Mouse (Mus musculus): ENCODE data around the gene Gabra2. TPM values are rescaled to one million over a fixed set of nuclear protein-coding genes. Genes with fewer than 3 reads are reported as not detected.

Gabra2 gene
- 0.12 and 0.15 TPM in 2 replicates for polyA plus RNA-seq (2016; fragmentation: Nextera tagmentation; extraction: Ambion mirVana)

DNA sequence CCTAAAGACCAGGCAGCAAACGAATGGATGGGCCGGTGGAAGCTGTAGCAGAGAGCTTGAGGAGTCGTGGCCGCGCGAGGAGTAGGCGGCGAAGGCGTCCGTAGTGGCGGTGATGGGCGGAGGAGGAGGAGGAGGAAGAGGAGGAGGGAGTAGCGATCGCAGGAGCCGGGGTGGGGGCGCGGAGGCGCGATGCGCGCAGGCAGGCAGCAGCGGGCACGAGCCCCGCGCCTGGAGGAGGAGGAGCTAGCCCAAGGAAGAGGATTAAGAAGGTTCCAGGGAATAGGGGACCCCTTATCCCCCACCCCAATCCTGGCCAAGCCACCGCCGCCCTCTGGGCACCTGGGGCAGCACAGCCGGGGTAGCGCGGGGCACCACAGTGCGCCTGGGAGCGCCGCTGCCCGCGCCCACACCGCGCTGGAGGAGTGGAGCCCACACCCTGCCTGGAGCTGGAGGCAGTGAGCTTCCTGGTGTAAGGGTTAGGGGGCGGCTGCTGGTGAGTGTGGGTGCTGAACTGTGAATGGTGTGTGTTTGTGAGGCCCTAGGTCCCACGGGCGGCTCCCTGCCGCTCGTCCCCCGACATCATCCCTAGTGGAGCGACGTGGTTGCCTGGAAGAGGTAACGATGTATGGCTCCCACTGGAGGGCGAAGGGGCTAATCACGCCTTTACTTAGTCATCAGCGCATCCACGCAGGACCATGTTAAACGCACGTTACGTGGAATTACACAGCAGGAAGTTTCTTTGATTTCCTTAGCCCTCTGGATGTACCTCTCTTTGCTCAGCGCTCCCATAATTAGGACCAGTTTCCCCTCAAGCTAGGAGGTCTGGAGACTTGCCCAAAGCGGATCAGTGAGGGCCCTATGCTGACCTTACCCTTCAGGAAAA lies at the start of gene Gabra2:
Gene Gabra2, minus strand, starts transcription at position 125 of the 883 bp plus-strand sequence.
- Histone ChIP-seq H3K9ac (no peak within 1 kb of the TSS), H3K36me3 (no peaks in the 10 kb centered on the region), H3K4me2 (peak within 1 kb of the TSS; percentile 62), H3K27me3 (replicated peaks) (peaks cover 23% of the 10 kb centered on the region), H3K4me3 (peak within 1 kb of the TSS; percentile 42), H3K27ac (no peak within 1 kb of the TSS), H3K9me3 (replicated peaks) (no peaks in the 10 kb centered on the region), H3K4me1 (no peaks in the 10 kb centered on the region)
- 2% methylated on average over 43 of the region's 55 CpGs for WGBS (ENCODE audit: insufficient replicate concordance)
- ATAC-seq, result no peak

DNA sequence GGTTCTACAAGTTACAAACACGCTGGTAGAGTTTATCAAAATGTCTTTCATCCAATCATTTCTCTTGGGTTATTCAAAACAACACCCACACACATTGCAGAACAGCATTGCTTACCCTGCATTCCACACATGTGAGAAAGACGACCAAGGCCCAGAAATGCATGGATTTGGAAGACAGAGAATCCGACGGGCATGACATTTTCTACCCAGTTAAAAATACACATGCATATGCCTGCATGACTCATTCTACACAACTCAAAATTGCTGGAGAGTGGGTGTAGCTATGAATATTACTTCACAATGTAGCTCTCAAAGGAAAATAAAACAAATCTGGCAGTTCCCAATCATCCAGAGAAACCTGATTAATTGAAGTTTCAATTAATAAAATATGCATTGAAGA lies 41.0 kb upstream of the Gabra2 start:
- no peaks in the 10 kb centered on the region for H3K9me3 ChIP-seq (replicated peaks)
- ATAC-seq, result no peak
- 58% methylated on average over 4 of the region's 4 CpGs for WGBS (ENCODE audit: insufficient replicate concordance)

DNA sequence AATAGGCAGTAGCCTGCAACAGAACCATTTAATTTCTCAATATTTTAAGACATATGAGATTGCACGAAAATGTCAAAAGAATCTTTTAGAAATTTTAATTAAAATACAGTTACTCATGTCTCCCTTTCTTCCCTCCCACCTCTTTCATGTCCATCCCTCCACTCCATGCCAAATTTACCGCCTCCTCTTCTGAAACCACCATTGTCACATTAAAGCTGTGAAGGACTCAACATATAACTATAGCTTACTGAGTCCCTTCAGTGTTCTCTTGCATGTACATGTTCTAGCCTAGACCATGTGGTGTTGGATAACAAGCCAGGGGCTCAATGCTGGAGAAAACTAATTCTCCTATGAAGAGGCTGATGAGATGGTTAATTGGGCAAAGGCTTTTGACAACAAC lies 40.2 kb upstream of the Gabra2 start:
- Histone ChIP-seq H3K4me1 (no peaks in the 10 kb centered on the region), H3K27me3 (replicated peaks) (no peaks in the 10 kb centered on the region), H3K36me3 (no peaks in the 10 kb centered on the region), H3K9me3 (replicated peaks) (no peaks in the 10 kb centered on the region), H3K4me2 (no peak overlapping the region), H3K9ac (no peak overlapping the region), H3K27ac (no peak overlapping the region), H3K4me3 (no peak overlapping the region)
- WGBS (ENCODE audit: insufficient replicate concordance), result 57% methylated on average over 2 of the region's 2 CpGs
- ATAC-seq, result no peak

More for the DNA sequence above, 41.0 kb upstream of the Gabra2 start:
- no peak overlapping the region for H3K9ac ChIP-seq
- no peaks in the 10 kb centered on the region for H3K36me3 ChIP-seq
- no peaks in the 10 kb centered on the region for H3K27me3 ChIP-seq (replicated peaks)
- no peaks in the 10 kb centered on the region for H3K4me1 ChIP-seq
- H3K4me2 ChIP-seq, result no peak overlapping the region
- H3K27ac ChIP-seq, result no peak overlapping the region
- H3K4me3 ChIP-seq, result no peak overlapping the region

DNA sequence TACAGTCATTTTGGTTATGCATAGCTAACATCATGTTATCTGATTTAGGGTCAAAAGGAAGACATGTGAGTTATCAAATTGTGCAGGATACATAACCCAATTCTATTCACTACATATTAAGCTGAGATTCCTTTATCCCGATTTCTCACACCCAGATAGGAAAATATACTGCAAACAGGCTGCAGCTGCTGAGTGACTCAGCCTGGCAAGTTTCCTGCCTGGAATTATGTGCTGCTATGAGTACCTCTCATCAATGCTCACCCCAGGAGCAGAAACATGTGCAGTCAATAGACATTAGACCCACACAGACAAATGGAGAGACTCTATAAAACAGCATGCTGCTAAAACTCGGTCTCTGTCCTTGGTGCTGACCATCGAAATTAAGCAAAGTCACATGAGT lies 32.1 kb upstream of the Gabra2 start:
- Histone ChIP-seq H3K9me3 (replicated peaks) (no peaks in the 10 kb centered on the region), H3K27ac (no peak overlapping the region), H3K4me2 (no peak overlapping the region), H3K36me3 (no peaks in the 10 kb centered on the region), H3K4me3 (no peak overlapping the region), H3K9ac (no peak overlapping the region), H3K27me3 (replicated peaks) (no peaks in the 10 kb centered on the region), H3K4me1 (no peaks in the 10 kb centered on the region)
- WGBS (ENCODE audit: insufficient replicate concordance), result 49% methylated on average over 3 of the region's 3 CpGs
- ATAC-seq, result no peak

DNA sequence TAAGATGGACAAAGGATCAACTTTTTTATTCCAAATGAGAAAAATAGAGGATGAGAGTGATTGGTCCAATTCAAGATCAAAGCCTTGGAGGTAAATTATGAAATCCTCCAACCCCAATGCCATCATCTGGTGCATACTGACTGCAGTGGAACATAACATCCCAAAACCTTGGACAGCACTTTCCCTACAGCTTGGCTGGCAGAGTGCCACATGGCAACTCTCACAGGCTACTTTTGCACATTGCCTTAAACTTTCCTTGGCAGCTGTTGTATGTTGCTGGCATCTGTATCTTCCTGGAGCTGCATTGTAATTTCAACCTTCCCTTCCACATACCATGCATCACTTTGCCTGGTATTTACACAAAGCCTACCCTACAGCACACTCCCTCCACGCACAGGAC lies 19.6 kb upstream of the Gabra2 start:
- no peak overlapping the region for H3K27ac ChIP-seq
- WGBS (ENCODE audit: insufficient replicate concordance), result 50% methylated on average over 1 of the region's 1 CpGs
- no peaks in the 10 kb centered on the region for H3K36me3 ChIP-seq
- no peaks in the 10 kb centered on the region for H3K27me3 ChIP-seq (replicated peaks)
- H3K9me3 ChIP-seq (replicated peaks), result no peaks in the 10 kb centered on the region
- no peak for ATAC-seq
- H3K4me1 ChIP-seq, result no peaks in the 10 kb centered on the region
- H3K4me2 ChIP-seq, result no peak overlapping the region
- H3K9ac ChIP-seq, result no peak overlapping the region
- no peak overlapping the region for H3K4me3 ChIP-seq

DNA sequence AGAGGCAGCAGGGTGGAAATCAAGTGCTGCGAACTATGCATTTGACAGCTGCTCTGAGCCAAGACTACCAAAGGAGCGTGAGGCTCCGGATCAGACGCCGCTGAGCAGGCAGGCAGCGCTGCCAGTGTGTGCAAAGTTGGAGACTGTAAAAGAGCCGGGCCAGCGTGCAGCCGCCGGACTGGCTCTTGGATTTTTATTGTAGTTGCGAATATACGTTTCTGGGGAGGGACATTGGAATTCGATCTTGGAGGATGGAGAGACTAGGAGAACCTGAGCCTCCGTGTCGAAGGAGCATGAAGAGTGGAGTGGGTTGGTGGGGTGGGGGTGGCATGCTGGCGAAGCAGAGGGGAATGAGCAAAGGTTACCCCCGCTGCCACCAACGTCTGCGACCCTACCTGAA lies 469 bp downstream of the Gabra2 start:
- ATAC-seq, result no peak
- Histone ChIP-seq H3K4me1 (no peaks in the 10 kb centered on the region), H3K9me3 (replicated peaks) (no peaks in the 10 kb centered on the region), H3K27me3 (replicated peaks) (peaks cover 23% of the 10 kb centered on the region), H3K36me3 (no peaks in the 10 kb centered on the region), H3K9ac (no peak overlapping the region), H3K27ac (no peak overlapping the region), H3K4me3 (peak overlapping the region; percentile 42), H3K4me2 (peak overlapping the region; percentile 62)
- 5% methylated on average over 19 of the region's 19 CpGs for WGBS (ENCODE audit: insufficient replicate concordance)

DNA sequence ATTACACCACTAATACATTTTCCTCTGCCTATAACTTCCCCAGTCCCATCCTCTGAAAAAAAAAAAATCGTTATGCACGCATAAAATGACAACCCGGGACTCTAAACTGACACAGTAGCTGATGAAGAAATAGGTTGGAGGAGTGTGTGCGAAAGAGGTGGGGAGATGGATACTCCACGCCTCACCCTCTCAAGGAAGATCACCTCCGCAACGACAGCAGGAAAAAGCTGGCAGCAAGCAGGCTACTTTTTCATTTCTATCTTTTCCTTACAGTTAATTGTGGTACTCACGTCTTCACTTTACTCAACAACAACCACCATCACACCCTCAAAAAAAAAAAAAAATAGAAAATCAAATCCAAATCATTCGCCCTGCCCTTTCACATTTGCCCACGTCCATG lies 873 bp downstream of the Gabra2 start:
- 27% methylated on average over 10 of the region's 10 CpGs for WGBS (ENCODE audit: insufficient replicate concordance)
- peak overlapping the region; percentile 62; the same call in 1 of the 2 replicates for H3K4me2 ChIP-seq

DNA sequence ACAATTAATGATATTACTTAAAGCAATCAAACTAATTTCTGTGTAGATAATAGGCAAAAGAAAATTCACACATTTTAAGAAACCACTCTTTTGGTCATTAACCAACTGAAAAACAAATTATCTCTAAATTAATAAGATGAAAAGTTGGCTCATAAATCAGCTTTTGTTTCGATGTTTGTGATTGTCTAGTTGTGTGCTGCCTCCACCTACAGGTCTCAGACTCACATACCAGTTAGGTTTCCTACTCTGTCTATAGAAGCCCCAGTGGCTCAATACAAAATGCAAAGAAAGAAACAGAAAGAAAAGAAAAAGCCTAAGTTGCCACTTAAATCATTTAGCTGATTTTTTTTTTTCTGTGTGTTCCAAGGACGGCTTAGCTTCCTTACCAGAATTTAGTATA lies 1.8 kb downstream of the Gabra2 start:
- 65% methylated on average over 2 of the region's 2 CpGs for WGBS (ENCODE audit: insufficient replicate concordance)
- no peak overlapping the region for H3K4me3 ChIP-seq
- H3K9ac ChIP-seq, result no peak overlapping the region
- ATAC-seq, result no peak
- no peaks in the 10 kb centered on the region for H3K9me3 ChIP-seq (replicated peaks)
- no peaks in the 10 kb centered on the region for H3K4me1 ChIP-seq
- H3K36me3 ChIP-seq, result no peaks in the 10 kb centered on the region
- peaks cover 23% of the 10 kb centered on the region for H3K27me3 ChIP-seq (replicated peaks)
- no peak overlapping the region for H3K27ac ChIP-seq
- no peak overlapping the region for H3K4me2 ChIP-seq

More for the DNA sequence above, 873 bp downstream of the Gabra2 start:
- H3K9me3 ChIP-seq (replicated peaks), result no peaks in the 10 kb centered on the region
- ATAC-seq, result no peak
- H3K27ac ChIP-seq, result no peak overlapping the region
- no peak overlapping the region for H3K9ac ChIP-seq
- H3K27me3 ChIP-seq (replicated peaks), result peaks cover 23% of the 10 kb centered on the region
- no peaks in the 10 kb centered on the region for H3K36me3 ChIP-seq
- H3K4me1 ChIP-seq, result no peaks in the 10 kb centered on the region
- no peak overlapping the region for H3K4me3 ChIP-seq

DNA sequence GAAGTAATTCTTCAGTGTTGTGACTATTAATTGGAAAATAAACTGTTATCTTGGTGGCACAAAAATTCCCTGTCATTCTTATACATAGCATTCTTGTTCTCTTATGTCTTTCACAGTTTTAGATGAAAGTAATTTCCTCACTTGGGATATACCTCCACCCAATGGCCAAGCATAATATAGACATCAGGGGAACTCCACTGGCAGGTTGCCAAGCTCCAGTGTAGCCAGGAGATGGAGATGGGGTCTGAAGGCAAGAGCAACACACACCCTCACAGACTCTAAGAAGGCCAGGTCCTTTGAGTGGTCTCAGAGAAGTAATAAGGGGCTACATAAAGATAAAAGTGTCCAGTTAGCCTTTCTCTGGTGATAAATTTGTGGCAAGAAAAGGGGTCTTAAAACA lies 3.2 kb downstream of the Gabra2 start:
- no peak for ATAC-seq
- Histone ChIP-seq H3K36me3 (no peaks in the 10 kb centered on the region), H3K4me2 (no peak overlapping the region), H3K9me3 (replicated peaks) (no peaks in the 10 kb centered on the region), H3K27me3 (replicated peaks) (peaks cover 23% of the 10 kb centered on the region), H3K27ac (no peak overlapping the region), H3K4me3 (no peak overlapping the region), H3K4me1 (no peaks in the 10 kb centered on the region), H3K9ac (no peak overlapping the region)

DNA sequence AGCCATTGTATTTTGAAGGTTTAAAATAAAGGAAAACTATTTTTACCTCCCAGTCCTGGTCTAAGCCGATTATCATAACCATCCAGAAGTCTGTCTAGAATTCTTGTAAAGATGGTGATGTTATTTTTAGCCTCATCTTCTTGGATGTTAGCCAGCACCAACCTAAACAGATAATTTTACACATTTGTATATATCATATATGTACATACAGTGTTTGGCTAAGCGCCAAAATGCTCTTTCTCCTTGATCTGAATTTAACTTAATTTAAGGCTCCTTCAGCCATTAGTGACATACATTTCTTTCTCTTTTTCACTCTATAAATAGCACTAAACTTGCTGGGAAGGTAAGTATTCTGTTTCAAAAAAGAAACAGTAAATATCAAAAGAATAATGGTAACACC lies 3.7 kb downstream of the Gabra2 start:
- WGBS (ENCODE audit: insufficient replicate concordance), result 63% methylated on average over 2 of the region's 2 CpGs
- no peaks in the 10 kb centered on the region for H3K9me3 ChIP-seq (replicated peaks)
- peaks cover 23% of the 10 kb centered on the region for H3K27me3 ChIP-seq (replicated peaks)
- no peaks in the 10 kb centered on the region for H3K36me3 ChIP-seq
- H3K4me2 ChIP-seq, result no peak overlapping the region
- no peak overlapping the region for H3K27ac ChIP-seq
- H3K4me1 ChIP-seq, result no peaks in the 10 kb centered on the region
- no peak overlapping the region for H3K4me3 ChIP-seq
- H3K9ac ChIP-seq, result no peak overlapping the region
- ATAC-seq, result no peak

DNA sequence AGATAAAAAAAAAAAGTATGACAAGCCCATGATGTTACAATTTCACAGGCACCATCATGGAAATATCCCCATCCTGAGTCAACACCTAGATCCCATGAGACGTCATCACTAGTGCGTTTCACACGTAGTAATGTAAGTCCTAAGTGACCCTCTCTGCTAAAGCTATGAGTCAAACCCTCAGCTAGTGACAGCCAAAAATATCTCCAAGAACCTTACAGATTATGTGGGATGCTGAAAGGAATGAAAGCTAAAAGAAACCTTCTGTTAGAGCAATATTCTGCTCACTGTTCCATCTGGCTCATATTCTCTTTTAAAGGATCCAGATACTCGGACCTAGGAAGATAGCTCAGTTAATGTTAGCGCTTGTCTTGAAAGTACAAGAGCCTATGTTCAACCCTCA lies 16.8 kb downstream of the Gabra2 start:
- H3K36me3 ChIP-seq, result no peaks in the 10 kb centered on the region
- H3K4me1 ChIP-seq, result no peaks in the 10 kb centered on the region
- ATAC-seq, result no peak
- no peak overlapping the region for H3K4me2 ChIP-seq
- no peak overlapping the region for H3K27ac ChIP-seq
- H3K27me3 ChIP-seq (replicated peaks), result no peaks in the 10 kb centered on the region
- H3K9me3 ChIP-seq (replicated peaks), result no peaks in the 10 kb centered on the region
- no peak overlapping the region for H3K9ac ChIP-seq
- H3K4me3 ChIP-seq, result no peak overlapping the region
- 60% methylated on average over 5 of the region's 5 CpGs for WGBS (ENCODE audit: insufficient replicate concordance)

DNA sequence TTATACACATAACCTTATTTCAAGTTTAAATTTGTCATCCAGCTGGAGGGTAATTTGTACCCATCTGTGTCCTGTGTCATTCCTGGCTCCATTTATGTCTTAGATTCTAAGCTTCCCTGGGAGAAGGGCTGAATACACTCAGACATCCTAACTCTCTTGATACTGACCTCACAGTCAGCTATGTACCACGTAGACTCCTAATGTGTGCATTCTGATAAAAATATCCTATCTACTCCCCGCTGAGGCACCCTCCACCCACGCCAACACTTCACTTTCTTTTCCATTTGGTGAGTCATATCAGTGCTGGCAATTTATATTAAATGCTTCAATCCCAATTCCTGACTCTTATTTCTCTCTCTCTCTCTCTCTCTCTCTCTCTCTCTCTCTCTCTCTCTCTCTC lies 34.0 kb downstream of the Gabra2 start:
- no peak overlapping the region for H3K9ac ChIP-seq
- no peak overlapping the region for H3K4me3 ChIP-seq
- H3K4me1 ChIP-seq, result no peaks in the 10 kb centered on the region
- H3K9me3 ChIP-seq (replicated peaks), result 0 out of 2 replicates have a peak, but pooled peaks cover 3% of the 10 kb centered on the region
- H3K4me2 ChIP-seq, result no peak overlapping the region
- H3K27me3 ChIP-seq (replicated peaks), result no peaks in the 10 kb centered on the region
- no peak for ATAC-seq
- H3K27ac ChIP-seq, result no peak overlapping the region
- WGBS (ENCODE audit: insufficient replicate concordance), result 48% methylated on average over 3 of the region's 3 CpGs
- no peaks in the 10 kb centered on the region for H3K36me3 ChIP-seq

DNA sequence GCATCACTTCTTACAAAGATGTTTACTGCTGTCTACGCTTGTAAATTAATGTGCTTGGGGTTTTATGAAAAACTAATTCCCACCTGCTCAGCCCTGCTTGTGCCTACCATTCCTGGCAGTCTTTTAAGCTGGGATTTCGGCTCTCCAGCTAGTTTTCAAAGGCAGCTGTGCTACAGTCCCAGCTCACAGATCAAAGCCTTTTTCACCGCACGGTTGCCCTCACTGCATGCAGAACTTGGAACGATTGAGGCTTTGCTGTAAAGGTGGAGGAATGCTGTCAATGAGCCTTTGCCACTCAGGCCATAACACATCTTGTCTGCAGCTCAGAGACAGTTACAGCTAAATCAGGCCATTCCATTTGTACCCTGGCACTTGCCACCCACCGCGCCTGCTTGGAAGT lies 37.6 kb downstream of the Gabra2 start:
- Histone ChIP-seq H3K27me3 (replicated peaks) (no peaks in the 10 kb centered on the region), H3K4me1 (no peaks in the 10 kb centered on the region), H3K4me3 (no peak overlapping the region), H3K9ac (no peak overlapping the region), H3K9me3 (replicated peaks) (0 out of 2 replicates have a peak, but pooled peaks cover 3% of the 10 kb centered on the region), H3K4me2 (no peak overlapping the region), H3K36me3 (no peaks in the 10 kb centered on the region), H3K27ac (no peak overlapping the region)
- ATAC-seq, result no peak
- 71% methylated on average over 7 of the region's 7 CpGs for whole genome bisulfite sequencing (ENCODE audit: insufficient replicate concordance)
